Mouse (Mus musculus): ENCODE results near the gene Dlgap4.

Dlgap4 gene

GRCm38 (mm10) chr2:156741265-156741664, 127.8 kb downstream of the Dlgap4 start:
- DNase-seq (ENCODE audit: extremely low spot score), result no peak

DNA sequence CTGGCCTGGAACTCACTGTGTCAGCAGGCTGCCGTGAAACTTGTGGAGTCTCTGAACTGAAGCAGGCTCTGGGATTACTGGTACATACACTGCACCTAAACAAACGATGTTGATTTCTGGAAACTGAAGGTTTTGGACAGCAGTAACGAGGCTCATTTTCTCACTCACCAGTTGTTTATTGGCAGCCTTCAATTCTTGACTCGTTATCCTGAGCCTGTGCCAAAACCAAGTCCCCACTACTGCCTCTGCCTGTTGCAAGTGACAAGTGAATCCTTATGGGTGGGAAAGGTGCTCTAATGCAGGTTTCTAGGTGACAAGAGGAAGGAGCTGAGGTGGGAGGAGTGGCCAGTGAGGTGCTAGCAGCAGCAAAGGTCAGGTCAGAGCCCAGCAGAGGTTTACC, 128.5 kb downstream of the Dlgap4 start:
- DNase-seq (ENCODE audit: extremely low spot score), result no peak

DNA sequence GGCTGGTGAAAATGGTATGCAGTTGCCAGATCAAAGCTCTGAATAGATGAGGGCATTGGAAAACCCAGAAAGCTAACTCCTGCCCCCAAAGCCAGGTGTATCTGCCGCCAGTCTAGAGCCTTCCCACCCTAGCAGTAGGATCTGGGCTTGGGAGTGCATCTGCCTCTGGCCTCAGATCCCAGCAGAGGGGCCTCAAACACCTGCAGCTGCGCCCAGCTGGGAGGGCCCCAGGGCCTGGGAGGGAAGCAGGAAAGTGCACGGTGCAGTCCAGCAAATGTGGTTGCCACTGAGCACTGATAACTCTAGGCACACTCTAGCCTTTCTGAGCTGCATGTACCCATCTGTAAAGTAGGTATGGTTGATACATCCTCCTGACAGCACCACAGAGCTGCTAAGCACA, 129.7 kb downstream of the Dlgap4 start:
- DNase-seq (ENCODE audit: extremely low spot score), result no peak

DNA sequence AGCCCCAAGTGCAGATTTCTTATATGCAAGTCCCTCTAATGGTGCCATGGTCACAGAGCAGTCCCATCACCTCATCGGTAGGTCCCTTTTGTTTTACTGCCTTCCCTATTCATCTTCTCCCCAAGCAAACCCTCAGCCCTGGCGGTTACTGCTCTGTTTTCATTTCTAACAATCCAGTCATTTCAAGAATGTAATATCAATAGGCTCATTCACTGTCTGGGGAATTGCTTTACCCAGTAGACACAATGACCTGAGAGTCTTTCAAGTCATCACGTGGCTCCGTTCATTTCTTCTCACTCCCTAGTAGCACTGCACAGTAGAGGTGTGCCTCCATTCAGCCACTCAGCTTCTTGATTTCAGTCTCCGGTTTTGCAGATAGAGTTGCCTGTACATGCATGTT, 130.9 kb downstream of the Dlgap4 start:
- DNase-seq (ENCODE audit: extremely low spot score), result no peak

DNA sequence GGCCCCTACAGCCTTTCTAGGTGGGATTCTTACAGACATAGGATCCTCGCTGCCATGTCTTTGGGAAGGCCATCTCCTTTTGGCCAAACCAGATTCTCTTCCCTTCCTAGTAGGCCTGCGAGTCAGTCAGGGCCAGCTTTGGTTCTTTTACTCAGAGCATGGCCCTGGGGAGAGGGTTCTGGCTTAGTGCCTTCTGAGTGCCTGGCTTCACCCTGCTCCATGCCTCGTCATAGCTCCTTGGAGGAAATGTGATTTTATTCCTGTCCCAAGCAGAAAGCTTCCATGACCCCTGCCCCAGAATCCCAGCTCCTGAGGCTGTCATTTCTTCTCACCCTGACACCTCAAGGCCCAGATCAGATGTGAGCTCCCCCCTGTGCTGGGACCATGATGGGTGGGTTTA, 133.8 kb downstream of the Dlgap4 start:
- no peak for DNase-seq (ENCODE audit: extremely low spot score)

- DNase-seq (ENCODE audit: extremely low spot score), result no peak
Measured at GRCm38 (mm10) chr2:156749687-156750086, 136.2 kb downstream of the Dlgap4 start.

- no peak for DNase-seq (ENCODE audit: extremely low spot score)
Measured at GRCm38 (mm10) chr2:156756937-156757336, 143.4 kb downstream of the Dlgap4 start.

DNA sequence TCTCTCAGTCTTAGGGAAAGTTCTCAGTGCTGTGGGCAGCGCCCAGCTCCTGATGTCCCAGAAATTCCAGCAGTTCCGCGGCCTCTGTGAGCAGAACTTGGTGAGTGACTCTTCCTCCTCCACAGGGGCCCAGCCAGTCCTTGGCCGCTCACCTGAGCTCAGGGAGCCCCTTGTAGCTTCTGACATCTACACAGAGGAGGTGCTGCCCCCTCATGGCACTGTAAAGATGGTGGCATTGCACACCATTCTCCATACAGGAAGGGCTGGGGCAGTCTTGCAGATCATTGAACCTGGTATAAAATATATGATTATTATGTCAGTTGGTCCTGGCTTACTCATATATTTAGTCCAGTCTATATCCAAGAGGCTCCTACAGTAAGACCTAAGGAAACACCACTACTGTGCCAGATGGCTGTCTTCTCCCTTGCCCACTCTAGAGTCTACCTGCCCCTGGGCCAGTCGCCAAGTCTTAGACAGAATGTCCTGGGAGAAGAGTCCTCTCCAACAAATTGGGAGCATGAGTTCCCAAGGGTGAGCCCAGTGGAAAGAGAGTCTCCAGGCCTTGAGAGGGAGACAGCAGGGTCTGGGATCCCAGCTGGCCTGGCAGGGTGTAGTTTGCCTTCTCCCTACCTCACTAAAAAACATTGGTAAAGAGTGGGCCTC, 147.5 kb downstream of the Dlgap4 start:
- DNase-seq (ENCODE audit: extremely low spot score), result no peak

DNA sequence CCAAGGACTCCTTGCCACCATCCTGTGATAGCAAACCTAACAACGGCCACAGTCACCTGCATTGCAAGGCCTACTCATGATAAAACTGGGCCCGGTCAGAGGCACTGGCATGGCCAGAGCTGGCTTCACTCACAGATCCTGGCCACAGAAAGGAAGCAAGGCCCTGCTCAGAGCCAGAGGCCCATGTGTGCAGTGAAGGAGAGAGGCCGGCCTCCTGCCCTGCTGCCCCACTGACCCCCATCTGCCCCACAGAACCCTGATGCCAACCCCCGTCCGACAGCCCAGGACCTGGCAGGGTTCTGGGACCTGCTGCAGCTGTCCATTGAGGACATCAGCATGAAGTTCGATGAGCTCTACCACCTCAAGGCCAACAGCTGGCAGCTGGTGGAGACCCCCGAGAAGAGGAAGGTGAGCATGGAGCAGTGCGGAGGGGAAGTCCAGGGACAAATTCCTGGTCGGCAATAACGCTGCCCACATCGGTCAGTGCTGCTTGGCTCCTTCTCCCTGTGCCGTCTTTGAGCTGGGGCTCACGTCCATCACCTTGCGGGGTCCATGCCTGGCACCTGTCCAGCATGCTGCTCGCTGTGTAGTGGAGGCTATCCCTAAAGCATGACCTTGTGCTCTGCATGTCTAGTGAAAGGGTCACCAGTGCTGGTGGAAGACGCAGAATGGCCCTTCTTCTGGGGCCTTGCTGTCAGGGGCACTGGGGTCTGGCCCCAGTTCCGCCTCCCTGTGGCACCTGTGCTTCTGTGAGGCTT, 148.2 kb downstream of the Dlgap4 start:
- no peak for DNase-seq (ENCODE audit: extremely low spot score)

DNA sequence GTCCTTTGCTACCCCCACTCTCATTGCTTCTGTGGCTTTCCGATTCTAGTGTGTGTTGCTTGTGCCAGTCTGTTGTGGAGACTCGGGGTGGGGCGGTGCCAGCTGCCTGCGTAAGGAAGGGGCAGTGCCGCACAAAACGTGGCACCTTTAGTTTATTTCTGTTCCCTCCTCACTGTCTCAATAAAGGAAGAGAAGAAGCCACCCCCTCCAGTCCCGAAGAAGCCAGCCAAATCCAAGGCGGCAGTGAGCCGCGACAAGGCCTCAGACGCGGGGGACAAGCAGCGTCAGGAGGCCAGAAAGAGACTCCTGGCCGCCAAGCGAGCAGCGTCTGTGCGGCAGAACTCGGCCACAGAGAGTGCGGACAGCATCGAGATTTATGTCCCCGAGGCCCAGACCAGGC, 149.0 kb downstream of the Dlgap4 start:
- DNase-seq (ENCODE audit: extremely low spot score), result no peak

- DNase-seq (ENCODE audit: extremely low spot score), result no peak
Measured at GRCm38 (mm10) chr2:156763101-156763500, 149.6 kb downstream of the Dlgap4 start.

GRCm38 (mm10) chr2:156764022-156764421, 150.5 kb downstream of the Dlgap4 start:
- DNase-seq (ENCODE audit: extremely low spot score), result no peak

- DNase-seq (ENCODE audit: extremely low spot score), result no peak
Measured at GRCm38 (mm10) chr2:156764747-156765146, 151.2 kb downstream of the Dlgap4 start.

GRCm38 (mm10) chr2:156765593-156765992, 152.1 kb downstream of the Dlgap4 start:
- no peak for DNase-seq (ENCODE audit: extremely low spot score)

GRCm38 (mm10) chr2:156766227-156767019, 152.9 kb downstream of the Dlgap4 start:
- DNase-seq (ENCODE audit: extremely low spot score), result no peak

GRCm38 (mm10) chr2:156767108-156767507, 153.6 kb downstream of the Dlgap4 start:
- no peak for DNase-seq (ENCODE audit: extremely low spot score)

DNA sequence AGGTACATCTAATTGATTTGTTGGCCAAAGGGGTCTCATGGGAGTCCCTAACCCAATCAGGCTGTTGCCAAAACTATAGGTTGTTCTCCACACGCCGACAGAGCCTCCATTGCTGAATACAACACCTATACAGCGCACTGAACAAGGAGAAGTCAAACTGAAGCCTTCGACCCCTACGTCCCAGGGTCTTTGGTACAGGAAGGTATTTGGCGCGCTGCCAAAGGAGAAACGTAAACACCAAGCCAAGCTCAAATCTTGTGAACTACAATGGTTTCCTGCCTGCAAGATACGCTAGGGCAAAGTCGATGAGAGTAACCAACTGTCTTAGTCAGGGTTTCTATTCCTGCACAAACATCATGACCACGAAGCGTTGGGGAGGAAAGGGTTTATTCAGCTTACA, 155.8 kb downstream of the Dlgap4 start:
- DNase-seq (ENCODE audit: extremely low spot score), result no peak

GRCm38 (mm10) chr2:156773470-156773869, 160.0 kb downstream of the Dlgap4 start:
- DNase-seq (ENCODE audit: extremely low spot score), result no peak

GRCm38 (mm10) chr2:156774035-156774737, 160.7 kb downstream of the Dlgap4 start:
- DNase-seq (ENCODE audit: extremely low spot score), result no peak

DNA sequence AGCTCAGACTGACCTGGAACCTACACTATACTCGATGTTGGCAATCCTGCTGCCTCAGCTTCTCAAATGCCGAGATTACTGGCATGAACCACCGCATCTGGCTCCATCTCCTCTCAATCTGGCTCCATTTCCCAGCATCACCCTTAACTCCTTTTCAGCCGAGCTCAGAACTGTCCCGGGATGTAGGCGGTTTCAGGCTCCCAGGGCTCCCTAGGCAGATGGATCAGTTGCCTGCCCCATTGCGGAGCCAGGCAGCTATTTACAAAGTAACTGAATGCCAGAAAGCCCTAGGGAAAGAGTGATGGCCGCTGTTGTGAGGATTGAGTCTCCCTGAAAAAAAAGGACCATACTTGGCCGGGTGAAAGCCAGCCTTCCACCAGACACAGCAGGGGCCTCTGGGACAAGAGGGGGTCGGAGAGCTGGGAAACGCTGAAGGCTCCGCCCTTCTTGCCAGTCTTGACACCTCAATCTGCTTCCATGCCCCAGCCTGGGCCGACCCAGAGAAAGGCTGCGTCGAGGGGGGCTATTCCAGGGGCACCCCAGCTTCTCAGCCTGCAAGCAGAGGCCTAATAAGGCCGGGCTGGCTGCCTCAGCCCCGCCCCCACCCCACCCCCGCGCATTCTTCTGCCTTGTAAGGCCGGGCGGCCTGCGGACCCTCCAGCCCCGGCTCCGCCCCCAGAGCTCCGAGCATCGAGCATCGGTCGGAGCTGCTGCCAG, 161.4 kb downstream of the Dlgap4 start, which contains the start of gene Myl9:
TSS of gene Myl9 (plus strand) at position 683 of the 717 bp plus-strand sequence.
- DNase-seq (ENCODE audit: extremely low spot score), result peak; percentile 85
